Mouse (Mus musculus) left cerebral cortex, postnatal 36 days (tissue): ENCODE measurements around the gene Plet1. TPM values are rescaled to one million over a fixed set of nuclear protein-coding genes. Genes with fewer than 3 reads are reported as not detected.

Experiments
- DNase-seq, 2 experiments: peaks; one replicate each; pipeline ENCODE4 v3.0.0; 2021 to 2022; ENCODE audit warnings: low spot score in 2 of 2, mixed read lengths in 1 of 2
- intact Hi-C: fragments of 180-260 bp; cut with DNase I; formaldehyde crosslinking; loops from one replicate; pipeline ENCODE4 v1.15.1; 2025
- total RNA-seq, 2 experiments: library from RNA; stranded (reverse); gene quantifications; 2 replicates each; pipeline ENCODE4 v1.2.3; 2021

Gene Plet1
- total RNA-seq, 2 experiments from 2014 or later, result not detected

DNA sequence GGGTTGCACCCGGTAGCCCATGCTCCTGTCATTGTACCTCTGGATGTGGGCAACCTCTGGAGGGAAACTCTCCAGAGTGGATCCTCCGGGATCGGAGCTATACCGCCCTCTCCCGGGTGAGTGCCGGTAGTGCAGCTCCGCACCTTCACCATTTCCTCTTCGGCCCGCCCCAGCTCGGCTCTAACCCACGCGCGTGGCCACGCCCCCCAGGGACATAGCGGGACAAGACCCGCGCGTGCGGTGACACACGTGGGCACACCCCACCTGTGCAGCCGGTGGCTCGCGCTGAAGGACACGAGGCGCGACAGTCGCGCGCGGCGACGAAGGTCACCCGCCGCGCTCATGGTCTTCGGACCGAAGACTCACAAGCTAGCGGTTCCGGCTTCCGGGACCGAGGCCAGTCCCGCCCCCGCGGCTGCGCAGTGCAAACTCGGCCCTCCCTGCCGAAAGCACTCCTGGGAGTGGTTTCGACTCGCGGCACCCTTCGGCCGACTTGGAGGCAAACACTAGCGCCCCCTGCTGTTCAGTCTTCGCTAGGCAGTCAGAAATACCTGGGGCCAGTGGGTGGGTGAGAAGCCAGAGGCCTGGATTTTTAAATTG lies 34.1 kb downstream of the Plet1 start, which contains the start of gene Pts:
Gene Pts, minus strand, starts transcription at position 432 of the 600 bp plus-strand sequence.
- intact Hi-C loops, result loop anchor here (1.0 to 5.0 kb wide), 3 partner anchors 65 to 1034 kb away; no protein-coding TSS in a partner anchor
- peak; percentile 96 to 97 for DNase-seq

GRCm38 (mm10) chr9:50530890-50531289 lies 36.6 kb downstream of the Plet1 start:
- intact Hi-C loops, result no loop called here
- DNase-seq, result peak in 1 of 2 experiments; percentile 24

DNA sequence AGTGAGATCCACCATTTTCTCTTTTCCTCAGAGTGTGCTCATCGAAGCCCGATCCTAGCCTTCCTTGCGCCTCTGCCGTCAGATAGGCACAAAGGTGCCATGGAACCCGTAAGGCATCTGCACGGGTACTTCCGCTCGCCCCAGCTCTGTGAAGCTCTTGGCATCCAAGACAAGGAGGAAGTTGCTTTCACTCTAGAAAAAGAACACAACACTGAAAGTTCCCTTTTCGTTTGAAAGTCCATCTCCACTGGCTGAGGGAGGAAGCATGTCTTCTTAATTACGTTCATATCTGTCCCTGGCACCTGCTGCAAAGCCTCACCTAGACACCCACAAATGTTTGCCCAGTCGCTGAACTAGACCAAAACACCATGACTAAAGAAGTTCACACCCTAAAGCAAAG lies 39.0 kb downstream of the Plet1 start:
- intact Hi-C loops, result no loop called here
- no peak for DNase-seq

DNA sequence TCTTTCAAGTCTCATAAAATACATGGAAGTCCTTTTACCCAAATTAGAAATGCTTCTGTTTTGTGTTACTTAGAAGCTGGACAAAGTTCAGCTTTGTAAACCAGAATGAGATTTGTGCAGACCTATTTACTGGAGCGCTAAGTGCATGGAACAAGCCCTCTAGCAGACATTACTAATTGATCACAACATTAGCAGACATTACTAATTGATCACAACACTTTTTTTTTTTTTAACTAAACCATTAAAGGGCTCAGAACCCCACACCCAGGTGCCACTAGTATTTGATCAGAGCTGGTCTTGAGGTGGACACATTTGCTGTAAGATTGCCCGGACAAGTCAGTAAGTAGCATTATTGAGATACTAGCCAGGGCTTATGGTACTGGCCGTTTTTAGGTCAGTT lies 39.5 kb downstream of the Plet1 start:
- intact Hi-C loops, result no loop called here
- no peak for DNase-seq

DNA sequence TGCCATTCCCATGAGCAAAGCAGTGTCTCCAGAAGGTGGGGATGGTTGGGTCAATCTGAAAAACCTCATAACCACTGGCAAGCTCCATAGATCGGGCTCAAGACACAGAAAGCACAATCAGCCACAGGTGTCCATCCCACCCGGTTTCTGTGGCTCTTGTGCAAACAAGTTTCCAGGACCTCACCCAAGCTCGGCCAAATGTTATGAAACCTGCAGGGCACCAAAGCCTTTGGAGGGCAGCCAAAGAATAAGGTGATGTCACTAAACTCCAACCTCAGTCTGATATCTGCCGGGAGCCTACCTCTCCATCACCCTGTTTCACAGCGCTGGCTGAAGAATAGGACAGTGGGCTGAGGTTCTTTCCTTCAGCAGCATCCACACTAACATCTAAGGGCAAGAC lies 41.6 kb downstream of the Plet1 start:
- no peak for DNase-seq
- intact Hi-C loops, result no loop called here

DNA sequence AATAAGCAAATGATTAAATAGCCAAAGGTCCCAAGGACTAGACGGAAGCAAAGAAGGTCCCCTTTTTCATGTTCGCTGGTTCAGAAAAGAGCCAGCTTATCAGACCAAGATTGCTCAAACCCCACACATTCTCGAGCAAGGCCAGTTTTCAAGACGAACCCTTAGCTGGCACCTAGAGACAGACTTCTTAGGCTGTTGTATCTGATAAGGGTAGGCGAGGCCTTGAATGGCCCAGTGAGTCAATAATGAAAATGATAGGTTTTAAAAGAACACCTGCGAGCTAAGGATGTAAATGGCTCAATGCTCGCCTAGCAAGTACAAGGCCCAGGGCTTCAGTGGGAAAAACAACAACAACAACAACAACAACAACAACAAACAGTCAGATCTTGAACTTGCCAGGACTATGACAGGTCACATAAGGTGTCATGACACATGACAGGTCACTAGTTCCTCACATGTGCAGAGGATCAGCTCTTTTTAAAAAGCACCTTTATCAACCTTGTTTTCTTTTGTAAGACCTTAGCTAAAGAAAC lies 42.3 kb downstream of the Plet1 start:
- intact Hi-C loops, result no loop called here
- DNase-seq, result no peak

- no peak for DNase-seq
- intact Hi-C loops, result no loop called here
Measured at GRCm38 (mm10) chr9:50537295-50537694, 43.0 kb downstream of the Plet1 start.

GRCm38 (mm10) chr9:50540170-50540569 lies 45.8 kb downstream of the Plet1 start:
- DNase-seq, result no peak
- intact Hi-C loops, result no loop called here

- no peak for DNase-seq
- intact Hi-C loops, result no loop called here
Measured at GRCm38 (mm10) chr9:50542401-50542800, 48.1 kb downstream of the Plet1 start.

- intact Hi-C loops, result no loop called here
- no peak for DNase-seq
Measured at GRCm38 (mm10) chr9:50547859-50548478, 53.6 kb downstream of the Plet1 start.

DNA sequence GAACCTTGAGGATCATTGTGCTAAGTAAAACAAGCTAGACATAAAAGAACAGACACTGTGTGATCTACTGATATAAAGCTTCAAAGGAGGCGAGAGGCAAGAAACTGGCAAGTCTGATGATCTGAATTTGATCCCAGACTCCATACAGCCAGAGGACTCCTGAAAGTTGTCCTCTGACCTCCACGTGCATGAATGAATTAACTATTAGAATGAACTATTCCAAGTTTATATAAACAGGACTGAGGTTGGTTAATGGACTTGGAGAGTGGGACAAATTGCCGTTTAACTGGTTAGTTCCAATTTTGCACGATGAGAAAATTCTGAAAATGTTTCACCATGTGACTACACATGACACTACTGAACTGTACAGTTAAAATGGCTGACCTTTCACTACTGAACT lies 54.6 kb downstream of the Plet1 start:
- no peak for DNase-seq
- intact Hi-C loops, result no loop called here

DNA sequence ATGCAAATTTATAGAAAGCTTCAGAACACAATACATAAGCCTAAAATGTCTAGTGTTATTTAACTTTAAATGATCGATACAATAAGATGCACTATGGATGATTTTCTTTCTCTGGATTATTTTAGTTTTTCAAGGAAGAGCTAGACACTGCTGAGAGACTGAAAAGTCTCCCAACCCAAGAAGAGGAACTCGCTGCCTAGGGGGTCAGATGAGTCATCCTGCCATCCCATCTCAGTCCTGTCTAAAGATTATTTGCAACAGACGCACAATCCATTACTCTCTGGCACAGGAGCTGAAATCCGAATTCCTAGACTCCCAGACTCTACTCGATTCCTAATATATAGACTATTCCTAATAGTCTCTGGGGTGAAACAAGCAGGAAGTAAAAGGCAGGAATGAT lies 57.9 kb downstream of the Plet1 start:
- no peak for DNase-seq
- intact Hi-C loops, result no loop called here

- DNase-seq, result no peak
- intact Hi-C loops, result no loop called here
Measured at GRCm38 (mm10) chr9:50553547-50553946, 59.2 kb downstream of the Plet1 start.

GRCm38 (mm10) chr9:50554241-50555093 lies 60.1 kb downstream of the Plet1 start, which contains the start of gene Il18:
Gene Il18, plus strand, starts transcription at chr9:50554827.
- intact Hi-C loops, result no loop called here
- peak; percentile 55 to 58 for DNase-seq

DNA sequence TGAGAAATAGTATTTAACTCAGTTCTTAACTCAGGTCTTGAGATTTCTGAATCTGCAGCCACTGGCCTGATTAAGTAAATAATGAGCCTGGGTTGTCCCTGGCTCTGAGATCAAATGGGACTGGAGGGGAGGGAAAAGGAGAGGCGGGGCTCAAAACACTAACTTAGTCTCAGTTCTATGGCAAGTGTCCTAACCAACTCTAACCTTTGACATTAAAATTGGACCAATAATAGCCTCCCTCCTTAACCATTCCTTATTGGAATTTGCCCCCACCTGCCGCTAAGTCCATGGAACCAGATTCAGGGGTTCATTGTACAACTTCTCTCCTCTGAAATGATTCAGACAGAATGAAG lies 60.7 kb downstream of the Plet1 start, which contains the start of gene Bco2:
Gene Bco2, minus strand, starts transcription at position 88 of the 353 bp plus-strand sequence.
- intact Hi-C loops, result no loop called here
- no peak for DNase-seq

Other genes starting within 250 kb of the Plet1 start
- 100 to 1,000 TPM; 312 to 315 TPM for gene Rpl10-ps3, start 149.6 kb upstream of the Plet1 start, total RNA-seq
- 10 to 100 TPM; 33.4 to 34.0 TPM for gene Pts, start 34.2 kb downstream of the Plet1 start, total RNA-seq
- gene Il18, start 60.3 kb downstream of the Plet1 start, total RNA-seq, result 10 to 100 TPM; 24.7 to 26.7 TPM
- gene Bco2, start 60.7 kb downstream of the Plet1 start, total RNA-seq, result 1 to 10 TPM; 2.7 to 3.1 TPM
- not detected for gene Tex12, start 66.8 kb downstream of the Plet1 start, total RNA-seq
- 100 to 1,000 TPM; 105 to 110 TPM for gene Sdhd, start 109.3 kb downstream of the Plet1 start, total RNA-seq
- 100 to 1,000 TPM; 218 to 255 TPM for gene Timm8b, start 109.4 kb downstream of the Plet1 start, total RNA-seq
- 1 to 10 TPM; 3.1 to 3.7 TPM for gene Pih1d2, start 122.8 kb downstream of the Plet1 start, total RNA-seq
- 10 to 100 TPM; 23.0 to 25.3 TPM for gene Nkapd1, start 122.9 kb downstream of the Plet1 start, total RNA-seq
- gene Dlat, start 165.3 kb downstream of the Plet1 start, total RNA-seq, result 100 to 1,000 TPM; 116 to 117 TPM
- gene Dixdc1, start 245.0 kb downstream of the Plet1 start, total RNA-seq, result 10 to 100 TPM; 79.6 to 82.8 TPM